Mouse (Mus musculus): ENCODE results near the gene Rhbdf2. TPM values are rescaled to one million over a fixed set of nuclear protein-coding genes. Genes with fewer than 3 reads are reported as not detected.
A peak's percentile ranks its signal among the peaks of the same experiment; 100 is the strongest.
"Not testable (repeated sequence)": the region's sequence is repeated elsewhere in the genome, so short reads cannot be mapped to it uniquely, and the experiment has no call there.

The Rhbdf2 gene
- polyA plus RNA-seq, 1 experiment from 2014 or later = 7.2 TPM

DNA sequence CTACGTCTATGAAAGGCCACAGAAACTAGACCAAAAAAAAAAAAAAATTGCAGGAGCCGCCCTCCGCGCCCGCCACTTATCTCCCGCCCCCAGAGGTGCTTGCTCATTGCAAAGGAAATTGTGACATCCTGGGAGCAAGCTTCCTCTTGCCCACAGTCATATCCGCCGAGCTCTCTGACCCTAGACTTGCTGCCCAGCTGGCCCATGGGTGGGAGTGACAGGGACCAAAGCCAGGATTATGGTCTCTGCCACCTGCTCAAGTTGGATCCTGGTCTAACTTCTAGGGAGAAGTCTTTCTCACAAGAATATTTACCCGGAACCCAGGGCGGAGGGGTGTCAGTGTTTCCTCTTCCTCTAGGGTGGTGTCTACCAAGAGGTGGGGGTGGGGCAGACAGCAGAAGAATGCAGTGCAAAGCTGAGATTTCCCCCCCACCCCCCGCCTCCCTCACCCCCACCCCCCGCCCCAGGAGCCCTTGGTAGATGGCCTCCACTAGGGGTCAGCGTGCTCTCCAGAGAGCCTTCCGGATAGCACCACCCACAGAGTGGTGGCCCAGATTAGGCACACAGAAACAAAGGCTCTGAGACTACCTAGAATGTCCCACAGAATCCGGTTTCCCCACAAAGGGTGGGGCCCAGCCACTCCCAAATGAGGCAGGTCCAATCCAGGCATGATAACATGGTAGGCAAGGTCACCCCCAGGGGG is 10.9 kb downstream of the Rhbdf2 start:
- H3K27me3 ChIP-seq = no peaks in the 10 kb centered on the region
- H3K9me3 ChIP-seq (replicated peaks) = no peaks in the 10 kb centered on the region
- ATAC-seq (ENCODE audit: insufficient read depth) = peak; percentile 75
- WGBS (ENCODE audit: insufficient replicate concordance) = under 1% methylated on average over 15 of the region's 15 CpGs
- H3K27ac ChIP-seq (replicated peaks) = peak overlapping the region; percentile 92
- peaks cover 8% of the 10 kb centered on the region; the same call in 1 of the 2 replicates for H3K36me3 ChIP-seq (replicated peaks)
- peak overlapping the region; percentile 55 for H3K4me3 ChIP-seq (replicated peaks)
- H3K9ac ChIP-seq = peak overlapping the region; percentile 45
- H3K4me1 ChIP-seq (replicated peaks) = peaks cover 94% of the 10 kb centered on the region
- peak overlapping the region; percentile 83 for H3K4me2 ChIP-seq

DNA sequence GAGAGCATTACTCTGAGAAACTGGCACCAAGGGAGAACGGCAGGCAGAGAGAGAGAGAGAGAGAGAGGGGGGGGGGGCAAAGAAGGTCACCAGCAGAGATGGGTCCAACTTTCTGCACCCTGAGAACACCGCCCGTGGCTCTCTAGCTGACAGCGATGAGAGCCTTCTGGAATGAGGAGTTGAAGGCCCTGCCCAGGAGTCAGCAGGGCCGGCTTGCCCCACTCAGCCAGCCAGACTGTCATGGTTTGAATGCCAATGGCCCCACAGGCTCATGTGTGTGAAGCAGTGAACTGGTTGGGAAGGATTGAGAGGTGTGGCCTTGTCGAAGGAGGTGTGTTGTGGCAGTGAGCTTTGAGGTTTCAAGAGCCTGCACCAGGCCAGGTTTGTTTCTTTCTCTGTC is 13.6 kb downstream of the Rhbdf2 start:
- Histone ChIP-seq H3K27me3 (no peaks in the 10 kb centered on the region), H3K9ac (no peak overlapping the region), H3K4me2 (peak overlapping the region; percentile 2; the same call in 1 of the 2 replicates), H3K36me3 (replicated peaks) (peaks cover 28% of the 10 kb centered on the region), H3K9me3 (replicated peaks) (no peaks in the 10 kb centered on the region), H3K27ac (replicated peaks) (peak overlapping the region; percentile 38), H3K4me1 (replicated peaks) (peaks cover 82% of the 10 kb centered on the region), H3K4me3 (replicated peaks) (no peak overlapping the region)
- 89% methylated on average over 6 of the region's 6 CpGs for WGBS (ENCODE audit: insufficient replicate concordance)
- ATAC-seq (ENCODE audit: insufficient read depth) = no peak

DNA sequence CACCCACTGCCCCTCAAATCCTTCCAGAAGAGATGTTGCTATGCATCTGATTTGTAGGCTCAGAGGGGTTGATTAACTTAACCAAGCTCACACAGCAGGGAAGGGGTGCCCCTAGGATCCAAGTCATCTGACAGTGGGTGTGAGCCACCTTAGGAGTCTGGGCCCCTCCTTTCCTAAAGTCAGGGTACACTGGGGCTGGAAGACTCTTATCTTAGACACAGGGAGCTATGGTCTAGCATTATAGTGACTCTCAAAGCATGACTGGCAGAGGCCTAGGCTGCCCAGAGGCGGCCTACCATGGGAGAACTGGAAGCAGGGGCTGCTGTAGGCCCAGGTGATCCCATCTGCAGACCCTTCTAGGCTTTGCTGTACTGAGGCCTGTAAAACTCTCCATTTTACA is 14.3 kb downstream of the Rhbdf2 start:
- 0 out of 2 replicates have a peak, but pooled peaks have one; percentile 10 for ATAC-seq (ENCODE audit: insufficient read depth)
- no peaks in the 10 kb centered on the region for H3K27me3 ChIP-seq
- peaks cover 35% of the 10 kb centered on the region for H3K36me3 ChIP-seq (replicated peaks)
- H3K9ac ChIP-seq = no peak overlapping the region
- 67% methylated on average over 1 of the region's 1 CpGs for WGBS (ENCODE audit: insufficient replicate concordance)
- H3K9me3 ChIP-seq (replicated peaks) = no peaks in the 10 kb centered on the region
- H3K4me3 ChIP-seq (replicated peaks) = no peak overlapping the region
- H3K27ac ChIP-seq (replicated peaks) = peak overlapping the region; percentile 38
- peaks cover 75% of the 10 kb centered on the region for H3K4me1 ChIP-seq (replicated peaks)
- peak overlapping the region; percentile 2; the same call in 1 of the 2 replicates for H3K4me2 ChIP-seq

DNA sequence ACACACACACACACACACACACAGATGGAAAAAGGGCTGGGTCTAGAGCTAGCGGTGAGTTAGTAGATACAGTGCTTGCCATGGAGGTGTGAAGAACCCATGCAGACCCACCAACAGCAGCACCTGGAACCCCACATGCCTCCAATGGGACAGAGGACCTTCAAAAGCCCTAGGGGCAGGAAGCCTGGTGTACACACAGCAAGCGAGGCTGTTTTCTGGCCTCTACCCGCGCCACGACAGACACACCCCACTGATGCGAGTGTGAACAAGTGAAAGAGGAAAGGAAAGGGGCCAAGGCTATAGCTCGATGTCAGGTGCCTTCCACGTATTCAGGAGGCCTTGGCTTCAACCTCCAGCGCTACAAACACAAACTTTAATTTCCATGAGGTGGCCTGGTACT is 14.9 kb downstream of the Rhbdf2 start:
- 75% methylated on average over 9 of the region's 9 CpGs for WGBS (ENCODE audit: insufficient replicate concordance)
- no peak overlapping the region for H3K9ac ChIP-seq
- ATAC-seq (ENCODE audit: insufficient read depth) = no peak
- H3K27ac ChIP-seq (replicated peaks) = 0 out of 2 replicates have a peak overlapping the region, but pooled peaks have one; percentile 38
- peaks cover 41% of the 10 kb centered on the region for H3K36me3 ChIP-seq (replicated peaks)
- no peak overlapping the region for H3K4me3 ChIP-seq (replicated peaks)
- no peaks in the 10 kb centered on the region for H3K9me3 ChIP-seq (replicated peaks)
- no peaks in the 10 kb centered on the region for H3K27me3 ChIP-seq
- H3K4me1 ChIP-seq (replicated peaks) = peaks cover 71% of the 10 kb centered on the region
- no peak overlapping the region for H3K4me2 ChIP-seq

DNA sequence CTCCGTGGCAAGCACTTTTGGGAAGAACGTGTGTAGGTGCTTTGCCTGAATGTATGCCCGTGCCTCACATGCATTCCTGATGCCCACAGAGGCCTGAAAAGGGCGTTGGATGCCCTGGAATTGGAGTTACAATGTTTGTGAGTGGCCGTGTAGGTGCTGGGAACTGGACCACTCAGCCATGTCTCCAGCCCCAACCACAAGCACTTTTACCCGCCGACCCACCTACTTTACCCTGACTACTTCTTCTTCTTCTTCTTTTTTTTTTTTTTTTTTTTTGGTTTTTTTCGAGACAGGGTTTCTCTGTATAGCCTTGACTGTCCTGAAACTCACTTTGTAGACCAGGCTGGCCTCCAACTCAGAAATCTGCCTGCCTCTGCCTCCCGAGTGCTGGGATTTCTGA is 15.7 kb downstream of the Rhbdf2 start:
- not testable (repeated sequence) for ATAC-seq (ENCODE audit: insufficient read depth); H3K27ac ChIP-seq (replicated peaks); H3K4me3 ChIP-seq (replicated peaks); H3K4me2 ChIP-seq; H3K9me3 ChIP-seq (replicated peaks); H3K27me3 ChIP-seq; H3K9ac ChIP-seq
- Histone ChIP-seq H3K36me3 (replicated peaks) (peaks cover 48% of the 10 kb centered on the region), H3K4me1 (replicated peaks) (peaks cover 68% of the 10 kb centered on the region)
- WGBS (ENCODE audit: insufficient replicate concordance) = 67% methylated on average over 9 of the region's 9 CpGs

- no peaks in the 10 kb centered on the region for H3K27me3 ChIP-seq
- no peak overlapping the region for H3K4me3 ChIP-seq (replicated peaks)
- H3K27ac ChIP-seq (replicated peaks) = no peak overlapping the region
- peaks cover 59% of the 10 kb centered on the region for H3K36me3 ChIP-seq (replicated peaks)
- H3K9me3 ChIP-seq (replicated peaks) = no peaks in the 10 kb centered on the region
- H3K4me2 ChIP-seq = no peak overlapping the region
- peaks cover 57% of the 10 kb centered on the region for H3K4me1 ChIP-seq (replicated peaks)
- 78% methylated on average over 15 of the region's 15 CpGs for WGBS (ENCODE audit: insufficient replicate concordance)
- H3K9ac ChIP-seq = no peak overlapping the region
- no peak for ATAC-seq (ENCODE audit: insufficient read depth)
Measured at GRCm38 (mm10) chr11:116609965-116610630, 16.7 kb downstream of the Rhbdf2 start.

- Histone ChIP-seq H3K36me3 (replicated peaks) (peaks cover 74% of the 10 kb centered on the region), H3K27ac (replicated peaks) (no peak overlapping the region), H3K9me3 (replicated peaks) (no peaks in the 10 kb centered on the region), H3K4me3 (replicated peaks) (no peak overlapping the region), H3K4me2 (no peak overlapping the region), H3K27me3 (no peaks in the 10 kb centered on the region), H3K4me1 (replicated peaks) (peaks cover 33% of the 10 kb centered on the region), H3K9ac (no peak overlapping the region)
- ATAC-seq (ENCODE audit: insufficient read depth) = no peak
- WGBS (ENCODE audit: insufficient replicate concordance) = 83% methylated on average over 3 of the region's 3 CpGs
Measured at GRCm38 (mm10) chr11:116607717-116608116, 19.1 kb downstream of the Rhbdf2 start.

DNA sequence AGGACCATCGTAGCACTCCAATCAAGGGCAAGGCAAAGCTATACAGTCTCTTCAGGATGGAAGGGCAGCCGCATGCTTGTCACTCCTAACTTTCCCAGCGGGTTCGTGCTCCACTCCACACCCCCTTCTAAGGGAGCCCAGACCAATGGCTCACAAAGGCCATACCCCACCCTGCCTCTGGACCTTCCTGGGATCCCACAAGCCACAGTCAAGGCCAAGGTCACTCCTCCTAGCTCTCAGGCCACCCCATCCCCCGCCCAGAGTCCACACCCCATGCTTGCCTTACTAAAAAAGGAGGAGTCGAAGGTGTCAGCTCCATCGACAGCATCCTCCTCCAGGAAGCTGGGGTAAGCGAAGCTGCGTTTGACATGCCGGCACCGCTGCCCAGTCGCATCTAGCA is 22.7 kb downstream of the Rhbdf2 start:
- Histone ChIP-seq H3K9ac (no peak overlapping the region), H3K27me3 (no peaks in the 10 kb centered on the region), H3K9me3 (replicated peaks) (no peaks in the 10 kb centered on the region), H3K4me3 (replicated peaks) (no peak overlapping the region), H3K36me3 (replicated peaks) (peaks cover 99% of the 10 kb centered on the region), H3K27ac (replicated peaks) (no peak overlapping the region), H3K4me2 (no peak overlapping the region), H3K4me1 (replicated peaks) (0 out of 2 replicates have a peak, but pooled peaks cover 6% of the 10 kb centered on the region)
- no peak for ATAC-seq (ENCODE audit: insufficient read depth)
- WGBS (ENCODE audit: insufficient replicate concordance) = 88% methylated on average over 12 of the region's 12 CpGs

DNA sequence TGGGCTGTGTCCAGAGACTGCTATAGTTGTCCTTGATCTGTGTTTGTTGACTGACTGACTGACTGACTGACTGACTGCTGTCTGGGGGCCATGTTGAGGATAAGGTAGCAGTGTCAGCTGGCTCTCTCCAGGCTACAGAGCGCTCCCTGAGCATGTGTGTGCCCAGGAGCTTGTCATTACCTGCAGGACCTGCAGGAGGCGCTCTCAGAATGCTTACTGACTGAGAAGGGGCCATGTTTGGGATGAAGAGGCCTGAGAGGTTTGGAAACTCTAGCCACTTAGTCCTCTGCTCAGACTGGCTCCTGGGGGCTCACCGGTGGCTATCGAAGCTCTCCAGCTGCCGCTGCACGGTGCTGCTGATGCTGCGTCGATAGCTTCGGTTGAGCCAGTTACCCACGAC is 23.5 kb downstream of the Rhbdf2 start:
- H3K9ac ChIP-seq = no peak overlapping the region
- H3K4me3 ChIP-seq (replicated peaks) = no peak overlapping the region
- 0 out of 2 replicates have a peak, but pooled peaks cover 6% of the 10 kb centered on the region for H3K4me1 ChIP-seq (replicated peaks)
- no peaks in the 10 kb centered on the region for H3K9me3 ChIP-seq (replicated peaks)
- WGBS (ENCODE audit: insufficient replicate concordance) = 92% methylated on average over 10 of the region's 10 CpGs
- H3K4me2 ChIP-seq = no peak overlapping the region
- H3K36me3 ChIP-seq (replicated peaks) = peaks cover 99% of the 10 kb centered on the region
- H3K27me3 ChIP-seq = no peaks in the 10 kb centered on the region
- no peak overlapping the region for H3K27ac ChIP-seq (replicated peaks)
- no peak for ATAC-seq (ENCODE audit: insufficient read depth)

DNA sequence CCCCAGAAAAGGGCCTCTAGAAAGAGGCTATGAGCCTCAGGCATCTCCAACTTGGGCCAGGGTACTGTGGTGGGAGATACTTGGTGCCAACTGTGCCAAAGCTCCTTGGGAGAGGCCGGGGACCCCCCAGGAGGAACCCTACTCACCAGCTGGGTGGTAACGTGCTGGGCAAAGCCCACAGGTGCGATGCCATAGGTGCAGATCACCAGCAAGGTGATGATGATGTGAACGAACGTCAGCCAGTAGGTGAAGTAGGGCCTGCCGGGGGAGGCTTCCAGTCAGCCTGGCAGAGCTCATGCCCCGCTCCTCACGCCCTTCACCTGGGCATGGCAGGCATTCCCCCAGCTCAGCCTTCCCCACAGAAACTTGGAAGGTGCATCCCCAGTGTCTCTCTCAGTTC is 24.8 kb downstream of the Rhbdf2 start:
- 0 out of 2 replicates have a peak, but pooled peaks cover 5% of the 10 kb centered on the region for H3K4me1 ChIP-seq (replicated peaks)
- no peak overlapping the region for H3K9ac ChIP-seq
- H3K4me2 ChIP-seq = no peak overlapping the region
- no peak overlapping the region for H3K27ac ChIP-seq (replicated peaks)
- H3K9me3 ChIP-seq (replicated peaks) = no peaks in the 10 kb centered on the region
- WGBS (ENCODE audit: insufficient replicate concordance) = 86% methylated on average over 8 of the region's 8 CpGs
- H3K36me3 ChIP-seq (replicated peaks) = peaks cover 94% of the 10 kb centered on the region
- ATAC-seq (ENCODE audit: insufficient read depth) = no peak
- H3K27me3 ChIP-seq = no peaks in the 10 kb centered on the region
- no peak overlapping the region for H3K4me3 ChIP-seq (replicated peaks)

- Histone ChIP-seq H3K4me3 (replicated peaks) (no peak overlapping the region), H3K9me3 (replicated peaks) (no peaks in the 10 kb centered on the region), H3K4me1 (replicated peaks) (no peaks in the 10 kb centered on the region), H3K4me2 (no peak overlapping the region), H3K36me3 (replicated peaks) (peaks cover 90% of the 10 kb centered on the region), H3K27me3 (no peaks in the 10 kb centered on the region), H3K27ac (replicated peaks) (no peak overlapping the region), H3K9ac (no peak overlapping the region)
- ATAC-seq (ENCODE audit: insufficient read depth) = no peak
- 86% methylated on average over 8 of the region's 8 CpGs for WGBS (ENCODE audit: insufficient replicate concordance)
Measured at GRCm38 (mm10) chr11:116601166-116601565, 25.7 kb downstream of the Rhbdf2 start.
